Mouse (Mus musculus) heart, embryonic 10.5 days (tissue): ENCODE data around the gene Cnnm4. TPM values are rescaled to one million over a fixed set of nuclear protein-coding genes. Genes with fewer than 3 reads are reported as not detected.
A peak's percentile ranks its signal among the peaks of the same experiment; 100 is the strongest.

Experiments
- DNase-seq: peaks from one replicate; pipeline ENCODE4 v3.0.0-alpha.2; 2017; ENCODE audit warnings: low spot score
- H3K27ac ChIP-seq: fragments of 300-500 bp; sonication (generic); 2 replicates; pipeline ENCODE4 v1.5.1; 2016; ENCODE audit warnings: mild to moderate bottlenecking
- H3K27me3 ChIP-seq: fragments of 300-500 bp; sonication (generic); 2 replicates; pipeline ENCODE4 v1.6.1; 2016; ENCODE audit warnings: mild to moderate bottlenecking; ENCODE audit not compliant: poor library complexity, insufficient read depth, severe bottlenecking
- H3K36me3 ChIP-seq: fragments of 300-500 bp; sonication (generic); 2 replicates; pipeline ENCODE4 v1.6.1; 2016; ENCODE audit warnings: mild to moderate bottlenecking, moderate library complexity
- H3K4me1 ChIP-seq: fragments of 300-500 bp; sonication (generic); 2 replicates; pipeline ENCODE4 v1.6.1; 2016; ENCODE audit warnings: mild to moderate bottlenecking
- H3K4me3 ChIP-seq: fragments of 300-500 bp; sonication (generic); 2 replicates; pipeline ENCODE4 v1.5.1; 2016; ENCODE audit warnings: mild to moderate bottlenecking, moderate library complexity
- H3K9me3 ChIP-seq: fragments of 300-500 bp; sonication (generic); 2 replicates; pipeline ENCODE4 v1.6.1; 2016; ENCODE audit warnings: mild to moderate bottlenecking, moderate library complexity
- WGBS: fragments of 180-500 bp; shearing (Covaris S2); methylation state at CpG from one replicate; pipeline ENCODE4 v1.1.7; 2016; 5-methylcytosine and 5-hydroxymethylcytosine counted together
- polyA plus RNA-seq: library from polyadenylated mRNA; unstranded; fragments of >200 nt; fragmentation: Nextera tagmentation; extraction: Ambion mirVana; gene quantifications from 2 replicates; pipeline ENCODE4 v1.2.1, GENCODE M21; 2016

Gene Cnnm4
- polyA plus RNA-seq, 1 experiment from 2014 or later: 8.6 TPM

GRCm38 (mm10) chr1:36478343-36478795 is 6.9 kb downstream of the Cnnm4 start:
- Histone ChIP-seq H3K36me3 (no peaks in the 10 kb centered on the region), H3K4me3 (no peak overlapping the region), H3K27me3 (no peaks in the 10 kb centered on the region), H3K27ac (no peak overlapping the region), H3K9me3 (no peaks in the 10 kb centered on the region), H3K4me1 (peaks cover 35% of the 10 kb centered on the region)
- 75% methylated on average over 2 of the region's 2 CpGs for WGBS
- DNase-seq: no peak

GRCm38 (mm10) chr1:36479903-36480899 is 8.8 kb downstream of the Cnnm4 start:
- Histone ChIP-seq H3K4me3 (no peak overlapping the region), H3K27me3 (no peaks in the 10 kb centered on the region), H3K27ac (no peak overlapping the region), H3K36me3 (no peaks in the 10 kb centered on the region), H3K9me3 (no peaks in the 10 kb centered on the region), H3K4me1 (peaks cover 17% of the 10 kb centered on the region)
- no peak for DNase-seq
- 83% methylated on average over 12 of the region's 12 CpGs for WGBS

- DNase-seq: no peak
- WGBS: 60% methylated on average over 4 of the region's 4 CpGs
- Histone ChIP-seq H3K4me3 (no peak overlapping the region), H3K27ac (no peak overlapping the region), H3K9me3 (no peaks in the 10 kb centered on the region), H3K36me3 (no peaks in the 10 kb centered on the region), H3K4me1 (0 out of 2 replicates have a peak, but pooled peaks cover 8% of the 10 kb centered on the region), H3K27me3 (no peaks in the 10 kb centered on the region)
Measured at GRCm38 (mm10) chr1:36483825-36484224, 12.4 kb downstream of the Cnnm4 start.

GRCm38 (mm10) chr1:36485080-36485479 is 13.7 kb downstream of the Cnnm4 start:
- H3K27me3 ChIP-seq: no peaks in the 10 kb centered on the region
- 76% methylated on average over 7 of the region's 7 CpGs for WGBS
- no peak for DNase-seq
- H3K4me1 ChIP-seq: 0 out of 2 replicates have a peak, but pooled peaks cover 8% of the 10 kb centered on the region
- no peak overlapping the region for H3K27ac ChIP-seq
- H3K9me3 ChIP-seq: no peaks in the 10 kb centered on the region
- H3K4me3 ChIP-seq: no peak overlapping the region
- H3K36me3 ChIP-seq: no peaks in the 10 kb centered on the region

- no peaks in the 10 kb centered on the region for H3K9me3 ChIP-seq
- no peaks in the 10 kb centered on the region for H3K27me3 ChIP-seq
- 84% methylated on average over 9 of the region's 9 CpGs for WGBS
- H3K36me3 ChIP-seq: no peaks in the 10 kb centered on the region
- no peak overlapping the region for H3K27ac ChIP-seq
- no peak for DNase-seq
- peaks cover 9% of the 10 kb centered on the region for H3K4me1 ChIP-seq
- H3K4me3 ChIP-seq: no peak overlapping the region
Measured at GRCm38 (mm10) chr1:36487111-36487510, 15.7 kb downstream of the Cnnm4 start.

- H3K27ac ChIP-seq: no peak overlapping the region
- no peaks in the 10 kb centered on the region for H3K36me3 ChIP-seq
- H3K4me3 ChIP-seq: no peak overlapping the region
- no peaks in the 10 kb centered on the region for H3K27me3 ChIP-seq
- DNase-seq: no peak
- H3K4me1 ChIP-seq: peaks cover 12% of the 10 kb centered on the region
- no peaks in the 10 kb centered on the region for H3K9me3 ChIP-seq
- WGBS: 73% methylated on average over 6 of the region's 6 CpGs
Measured at GRCm38 (mm10) chr1:36489661-36490060, 18.2 kb downstream of the Cnnm4 start.

GRCm38 (mm10) chr1:36492416-36493139 is 21.2 kb downstream of the Cnnm4 start:
- no peaks in the 10 kb centered on the region for H3K27me3 ChIP-seq
- H3K4me1 ChIP-seq: peaks cover 12% of the 10 kb centered on the region
- no peak overlapping the region for H3K4me3 ChIP-seq
- WGBS: 29% methylated on average over 9 of the region's 9 CpGs
- no peaks in the 10 kb centered on the region for H3K9me3 ChIP-seq
- H3K27ac ChIP-seq: peak overlapping the region; percentile 72
- DNase-seq: peak; percentile 91
- H3K36me3 ChIP-seq: no peaks in the 10 kb centered on the region

GRCm38 (mm10) chr1:36493299-36493698 is 21.9 kb downstream of the Cnnm4 start:
- H3K27me3 ChIP-seq: no peaks in the 10 kb centered on the region
- H3K27ac ChIP-seq: no peak overlapping the region
- H3K36me3 ChIP-seq: no peaks in the 10 kb centered on the region
- H3K9me3 ChIP-seq: no peaks in the 10 kb centered on the region
- H3K4me1 ChIP-seq: peaks cover 12% of the 10 kb centered on the region
- 72% methylated on average over 6 of the region's 6 CpGs for WGBS
- no peak overlapping the region for H3K4me3 ChIP-seq
- no peak for DNase-seq

GRCm38 (mm10) chr1:36496719-36497118 is 25.3 kb downstream of the Cnnm4 start:
- no peak overlapping the region for H3K27ac ChIP-seq
- no peak overlapping the region for H3K4me3 ChIP-seq
- no peaks in the 10 kb centered on the region for H3K9me3 ChIP-seq
- DNase-seq: no peak
- H3K27me3 ChIP-seq: no peaks in the 10 kb centered on the region
- H3K36me3 ChIP-seq: peaks cover 16% of the 10 kb centered on the region; the same call in 1 of the 2 replicates
- H3K4me1 ChIP-seq: peaks cover 12% of the 10 kb centered on the region
- WGBS: 54% methylated on average over 2 of the region's 2 CpGs

- no peak for DNase-seq
- 87% methylated on average over 2 of the region's 2 CpGs for WGBS
- Histone ChIP-seq H3K27me3 (no peaks in the 10 kb centered on the region), H3K9me3 (no peaks in the 10 kb centered on the region), H3K4me3 (no peak overlapping the region), H3K36me3 (peaks cover 16% of the 10 kb centered on the region; the same call in 1 of the 2 replicates), H3K4me1 (peaks cover 8% of the 10 kb centered on the region), H3K27ac (no peak overlapping the region)
Measured at GRCm38 (mm10) chr1:36497312-36497711, 25.9 kb downstream of the Cnnm4 start.

GRCm38 (mm10) chr1:36501261-36501660 is 29.8 kb downstream of the Cnnm4 start:
- no peak for DNase-seq
- no peak overlapping the region for H3K4me3 ChIP-seq
- H3K27me3 ChIP-seq: no peaks in the 10 kb centered on the region
- H3K9me3 ChIP-seq: no peaks in the 10 kb centered on the region
- no peak overlapping the region for H3K27ac ChIP-seq
- H3K36me3 ChIP-seq: peaks cover 16% of the 10 kb centered on the region; the same call in 1 of the 2 replicates
- WGBS: 10% methylated on average over 3 of the region's 3 CpGs
- H3K4me1 ChIP-seq: no peaks in the 10 kb centered on the region

- H3K9me3 ChIP-seq: no peaks in the 10 kb centered on the region
- no peak overlapping the region for H3K4me3 ChIP-seq
- H3K36me3 ChIP-seq: no peaks in the 10 kb centered on the region
- DNase-seq: no peak
- WGBS: 86% methylated on average over 5 of the region's 5 CpGs
- H3K27ac ChIP-seq: no peak overlapping the region
- H3K4me1 ChIP-seq: peaks cover 8% of the 10 kb centered on the region
- no peaks in the 10 kb centered on the region for H3K27me3 ChIP-seq
Measured at GRCm38 (mm10) chr1:36508238-36508637, 36.8 kb downstream of the Cnnm4 start.
